Mouse (Mus musculus): ENCODE measurements at regions not wholly inside any gene's neighbourhood (a gene's known extent, or its start where the extent isn't known, plus 50 kb on each side); places are given as distances from the start of the nearest gene placed in this dataset.

GRCm38 (mm10) chr16:42808864-42809263, 66.8 kb upstream of the Zbtb20 start:
- WGBS, result 62% methylated on average over 6 of the region's 6 CpGs
- Histone ChIP-seq H3K4me2 (no peak overlapping the region), H3K27me3 (replicated peaks) (no peaks in the 10 kb centered on the region), H3K27ac (ENCODE audit: poor library complexity, severe bottlenecking) (no peak overlapping the region), H3K9me3 (replicated peaks) (no peaks in the 10 kb centered on the region), H3K4me3 (no peak overlapping the region), H3K9ac (no peak overlapping the region), H3K36me3 (no peaks in the 10 kb centered on the region), H3K4me1 (replicated peaks) (no peaks in the 10 kb centered on the region)
- no peak for ATAC-seq (ENCODE audit: insufficient number of reproducible peaks, low FRiP score)

DNA sequence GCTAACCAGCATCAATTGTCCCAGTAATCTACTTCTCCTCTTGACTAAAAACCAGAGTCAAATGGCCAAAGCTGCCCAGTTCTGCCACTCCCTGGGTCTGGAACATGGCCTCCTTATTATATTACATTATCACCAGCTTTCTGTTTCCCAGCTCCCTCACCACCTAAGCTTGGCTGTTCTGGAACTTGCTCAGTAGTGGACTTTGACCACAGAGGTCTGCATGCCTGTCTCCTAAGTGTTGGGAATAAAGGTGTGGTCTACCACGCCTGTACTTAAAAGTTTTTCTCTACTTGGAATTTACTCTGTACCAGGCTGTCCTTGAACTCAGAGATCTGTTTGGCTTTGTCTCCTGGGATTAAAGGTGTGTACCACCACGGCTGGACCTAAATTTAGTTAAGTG, 68.1 kb upstream of the Zbtb20 start:
- Histone ChIP-seq H3K9me3 (replicated peaks) (no peaks in the 10 kb centered on the region), H3K36me3 (no peaks in the 10 kb centered on the region), H3K27ac (ENCODE audit: poor library complexity, severe bottlenecking) (no peak overlapping the region), H3K4me2 (no peak overlapping the region), H3K4me1 (replicated peaks) (no peaks in the 10 kb centered on the region), H3K4me3 (no peak overlapping the region), H3K9ac (no peak overlapping the region), H3K27me3 (replicated peaks) (no peaks in the 10 kb centered on the region)
- 75% methylated on average over 2 of the region's 2 CpGs for WGBS
- no peak for ATAC-seq (ENCODE audit: insufficient number of reproducible peaks, low FRiP score)

- Histone ChIP-seq H3K27ac (ENCODE audit: poor library complexity, severe bottlenecking) (no peak overlapping the region), H3K4me2 (no peak overlapping the region), H3K4me1 (replicated peaks) (no peaks in the 10 kb centered on the region; the same call in 1 of the 2 replicates), H3K4me3 (no peak overlapping the region), H3K9me3 (replicated peaks) (0 out of 2 replicates have a peak, but pooled peaks cover 5% of the 10 kb centered on the region), H3K9ac (no peak overlapping the region), H3K27me3 (replicated peaks) (no peaks in the 10 kb centered on the region), H3K36me3 (no peaks in the 10 kb centered on the region)
- WGBS, result 84% methylated on average over 1 of the region's 1 CpGs
- ATAC-seq (ENCODE audit: insufficient number of reproducible peaks, low FRiP score), result no peak
Measured at GRCm38 (mm10) chr16:42803609-42804008, 72.1 kb upstream of the Zbtb20 start.

GRCm38 (mm10) chr16:42792571-42792970, 83.1 kb upstream of the Zbtb20 start:
- no peak for ATAC-seq (ENCODE audit: insufficient number of reproducible peaks, low FRiP score)
- Histone ChIP-seq H3K27me3 (replicated peaks) (no peaks in the 10 kb centered on the region), H3K9ac (no peak overlapping the region), H3K4me1 (replicated peaks) (0 out of 2 replicates have a peak, but pooled peaks cover 4% of the 10 kb centered on the region), H3K27ac (ENCODE audit: poor library complexity, severe bottlenecking) (no peak overlapping the region), H3K36me3 (no peaks in the 10 kb centered on the region), H3K9me3 (replicated peaks) (no peaks in the 10 kb centered on the region), H3K4me3 (no peak overlapping the region), H3K4me2 (no peak overlapping the region)
- WGBS, result 51% methylated on average over 2 of the region's 2 CpGs

DNA sequence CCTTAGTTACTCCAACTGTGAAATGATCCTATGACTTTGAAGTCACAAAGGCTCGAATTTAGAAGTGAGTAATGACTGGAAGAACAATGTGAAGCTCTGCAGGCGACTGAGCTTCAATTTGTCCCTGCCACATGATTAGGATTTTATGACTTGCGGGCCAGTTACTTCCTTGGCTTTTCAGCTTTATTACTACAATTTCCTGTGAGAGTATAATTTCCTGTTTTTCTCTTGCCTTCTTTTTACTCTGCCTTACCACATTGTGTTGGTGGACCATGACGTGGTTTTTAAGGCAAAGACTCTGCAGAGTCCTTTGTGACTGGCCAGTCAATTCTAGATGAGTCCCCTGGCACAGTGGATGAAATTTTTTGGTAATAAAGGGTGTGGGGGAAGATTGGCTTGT, 91.0 kb upstream of the Zbtb20 start:
- H3K4me1 ChIP-seq (replicated peaks), result peaks cover 12% of the 10 kb centered on the region
- H3K9me3 ChIP-seq (replicated peaks), result 0 out of 2 replicates have a peak, but pooled peaks cover 4% of the 10 kb centered on the region
- WGBS, result 54% methylated on average over 4 of the region's 4 CpGs
- H3K36me3 ChIP-seq, result no peaks in the 10 kb centered on the region
- no peak overlapping the region for H3K9ac ChIP-seq
- H3K27ac ChIP-seq (ENCODE audit: poor library complexity, severe bottlenecking), result no peak overlapping the region
- no peak overlapping the region for H3K4me2 ChIP-seq
- no peak overlapping the region for H3K4me3 ChIP-seq
- no peak for ATAC-seq (ENCODE audit: insufficient number of reproducible peaks, low FRiP score)
- no peaks in the 10 kb centered on the region for H3K27me3 ChIP-seq (replicated peaks)

DNA sequence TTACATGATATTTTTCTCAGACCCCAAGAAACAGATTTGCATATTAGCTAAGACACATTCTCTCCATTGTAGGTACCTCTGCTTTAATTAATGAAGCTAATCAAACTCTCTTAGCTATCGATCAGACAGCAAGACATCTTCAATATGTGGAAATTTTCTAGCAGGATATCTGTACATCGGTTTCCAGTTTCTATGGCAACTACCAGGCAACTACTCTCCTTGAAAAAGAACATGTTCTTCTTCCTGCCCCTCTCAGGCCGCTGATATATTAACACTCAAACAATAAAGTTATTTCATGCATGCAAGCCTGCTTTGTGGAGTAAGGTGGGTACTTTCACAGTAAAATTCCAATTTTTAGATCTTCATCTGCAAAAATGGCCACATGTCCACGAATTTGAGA, 91.7 kb upstream of the Zbtb20 start:
- Histone ChIP-seq H3K4me3 (no peak overlapping the region), H3K4me2 (no peak overlapping the region), H3K9ac (no peak overlapping the region), H3K9me3 (replicated peaks) (0 out of 2 replicates have a peak, but pooled peaks cover 4% of the 10 kb centered on the region), H3K27me3 (replicated peaks) (no peaks in the 10 kb centered on the region), H3K4me1 (replicated peaks) (peaks cover 15% of the 10 kb centered on the region), H3K36me3 (no peaks in the 10 kb centered on the region), H3K27ac (ENCODE audit: poor library complexity, severe bottlenecking) (no peak overlapping the region)
- no peak for ATAC-seq (ENCODE audit: insufficient number of reproducible peaks, low FRiP score)
- WGBS, result 79% methylated on average over 4 of the region's 4 CpGs

GRCm38 (mm10) chr16:42782091-42782679, 93.5 kb upstream of the Zbtb20 start:
- Histone ChIP-seq H3K36me3 (no peaks in the 10 kb centered on the region), H3K9ac (no peak overlapping the region), H3K4me1 (replicated peaks) (peaks cover 15% of the 10 kb centered on the region), H3K9me3 (replicated peaks) (0 out of 2 replicates have a peak, but pooled peaks cover 1% of the 10 kb centered on the region), H3K27ac (ENCODE audit: poor library complexity, severe bottlenecking) (peak overlapping the region; percentile 83), H3K4me2 (peak overlapping the region; percentile 41), H3K4me3 (no peak overlapping the region), H3K27me3 (replicated peaks) (no peaks in the 10 kb centered on the region)
- WGBS, result 2% methylated on average over 5 of the region's 5 CpGs
- ATAC-seq (ENCODE audit: insufficient number of reproducible peaks, low FRiP score), result peak; percentile 66

DNA sequence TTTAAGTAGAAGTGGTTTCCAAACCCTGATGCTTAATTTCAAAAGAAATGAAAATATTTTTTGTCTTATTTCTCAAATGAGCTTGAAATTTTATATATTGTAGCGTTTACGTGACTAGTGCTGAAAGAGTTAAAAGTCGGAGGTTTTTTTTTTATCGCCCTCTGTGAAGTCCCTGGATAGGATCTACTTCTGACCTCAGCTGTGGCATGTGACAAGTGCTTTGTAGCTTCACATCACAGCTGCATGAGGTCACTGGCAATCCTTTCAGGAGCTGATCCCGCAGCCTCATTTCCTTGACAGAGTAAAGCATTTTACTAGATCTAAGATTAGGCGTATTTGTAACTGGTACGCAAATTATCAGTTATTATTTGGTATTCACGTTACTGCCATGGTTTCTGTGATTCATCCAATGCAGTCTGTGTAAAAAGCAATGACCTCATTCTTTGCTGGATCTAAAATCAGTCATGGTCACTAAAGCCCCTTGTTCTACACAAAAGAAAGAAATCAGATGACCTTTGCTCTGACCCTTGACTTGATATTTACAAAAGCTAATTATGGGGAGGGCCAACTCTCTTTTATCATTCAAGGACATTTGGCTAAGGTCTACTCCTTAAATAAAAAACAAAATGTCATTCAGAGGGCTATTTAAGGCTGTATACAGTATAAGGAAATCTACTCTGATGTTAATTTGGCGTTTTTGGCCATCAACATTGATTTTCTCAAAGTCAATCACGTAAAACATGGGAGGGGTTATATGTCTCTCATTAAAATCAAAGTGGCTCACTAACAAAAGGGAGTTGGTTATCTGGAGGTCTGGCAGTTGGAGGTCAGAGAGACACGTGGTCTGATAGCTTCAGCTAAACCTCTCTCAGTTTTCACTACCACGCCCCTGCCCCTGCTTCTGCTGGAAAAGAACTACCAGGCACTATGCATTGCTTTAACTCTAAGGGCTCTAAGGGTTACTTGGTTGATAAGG, 94.3 kb upstream of the Zbtb20 start:
- peak; percentile 81 for ATAC-seq (ENCODE audit: insufficient number of reproducible peaks, low FRiP score)
- Histone ChIP-seq H3K4me3 (no peak overlapping the region), H3K4me2 (peak overlapping the region; percentile 41), H3K4me1 (replicated peaks) (peaks cover 15% of the 10 kb centered on the region), H3K9me3 (replicated peaks) (no peaks in the 10 kb centered on the region), H3K27me3 (replicated peaks) (no peaks in the 10 kb centered on the region), H3K36me3 (no peaks in the 10 kb centered on the region), H3K27ac (ENCODE audit: poor library complexity, severe bottlenecking) (peak overlapping the region; percentile 83), H3K9ac (no peak overlapping the region)
- 5% methylated on average over 12 of the region's 12 CpGs for WGBS

DNA sequence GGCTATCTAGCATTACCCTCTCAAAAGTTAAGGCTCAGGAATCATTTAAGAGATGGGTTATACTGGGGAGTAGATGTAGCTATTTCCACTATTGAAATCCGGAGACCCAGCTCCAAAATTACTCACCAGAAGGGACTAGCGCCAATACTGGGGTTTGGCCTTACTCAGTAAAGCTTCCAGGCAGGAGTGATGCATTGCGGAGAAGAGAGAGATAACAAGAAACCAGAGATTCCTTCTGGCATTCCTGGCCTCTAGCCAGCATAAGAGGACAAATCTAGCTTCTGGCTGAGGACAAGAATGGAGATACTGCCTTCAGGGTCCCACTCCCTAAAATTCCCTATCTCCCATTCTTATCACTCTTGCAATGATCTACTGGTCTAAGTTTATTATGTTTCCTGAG, 95.7 kb upstream of the Zbtb20 start:
- no peak for ATAC-seq (ENCODE audit: insufficient number of reproducible peaks, low FRiP score)
- no peak overlapping the region for H3K4me3 ChIP-seq
- H3K4me2 ChIP-seq, result no peak overlapping the region
- no peaks in the 10 kb centered on the region for H3K9me3 ChIP-seq (replicated peaks)
- no peaks in the 10 kb centered on the region for H3K27me3 ChIP-seq (replicated peaks)
- WGBS, result 12% methylated on average over 3 of the region's 3 CpGs
- H3K36me3 ChIP-seq, result no peaks in the 10 kb centered on the region
- peaks cover 15% of the 10 kb centered on the region for H3K4me1 ChIP-seq (replicated peaks)
- peak overlapping the region; percentile 84 for H3K27ac ChIP-seq (ENCODE audit: poor library complexity, severe bottlenecking)
- H3K9ac ChIP-seq, result no peak overlapping the region

DNA sequence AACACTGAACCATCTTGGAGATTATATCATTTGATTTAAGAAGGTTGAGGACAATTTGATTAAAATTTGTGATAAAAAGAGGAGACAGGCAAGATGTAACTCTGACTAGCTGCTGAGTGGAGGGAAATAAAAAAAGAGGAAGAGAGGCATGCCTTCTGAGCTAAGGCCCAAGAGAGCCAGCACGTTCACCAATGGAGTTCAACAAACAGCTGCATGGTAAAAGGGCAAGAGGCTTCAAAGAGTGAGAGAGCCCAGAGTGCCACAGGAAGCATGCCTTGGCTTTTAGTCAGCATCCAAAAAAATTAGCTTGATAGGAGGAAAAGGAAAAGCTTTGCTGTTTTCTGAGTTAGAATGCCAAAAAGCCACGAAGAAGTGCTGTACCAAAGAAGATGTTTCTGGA, 103.0 kb upstream of the Zbtb20 start:
- no peaks in the 10 kb centered on the region for H3K4me1 ChIP-seq (replicated peaks)
- no peak overlapping the region for H3K27ac ChIP-seq (ENCODE audit: poor library complexity, severe bottlenecking)
- H3K9me3 ChIP-seq (replicated peaks), result peaks cover 4% of the 10 kb centered on the region; the same call in 1 of the 2 replicates
- no peak for ATAC-seq (ENCODE audit: insufficient number of reproducible peaks, low FRiP score)
- WGBS, result 56% methylated on average over 2 of the region's 2 CpGs
- no peaks in the 10 kb centered on the region for H3K36me3 ChIP-seq
- H3K27me3 ChIP-seq (replicated peaks), result no peaks in the 10 kb centered on the region
- H3K4me2 ChIP-seq, result no peak overlapping the region
- H3K9ac ChIP-seq, result no peak overlapping the region
- no peak overlapping the region for H3K4me3 ChIP-seq

GRCm38 (mm10) chr16:42770199-42770598, 105.5 kb upstream of the Zbtb20 start:
- Histone ChIP-seq H3K4me2 (no peak overlapping the region), H3K27me3 (replicated peaks) (no peaks in the 10 kb centered on the region), H3K27ac (ENCODE audit: poor library complexity, severe bottlenecking) (no peak overlapping the region), H3K4me1 (replicated peaks) (no peaks in the 10 kb centered on the region), H3K4me3 (no peak overlapping the region), H3K9me3 (replicated peaks) (peaks cover 4% of the 10 kb centered on the region; the same call in 1 of the 2 replicates), H3K9ac (no peak overlapping the region), H3K36me3 (no peaks in the 10 kb centered on the region)
- 88% methylated on average over 1 of the region's 1 CpGs for WGBS
- no peak for ATAC-seq (ENCODE audit: insufficient number of reproducible peaks, low FRiP score)

Data from heart, embryonic 12.5 days (tissue).